Mouse (Mus musculus) cerebellum, postnatal 10 days (tissue): ENCODE measurements around the gene Prr18.

Experiments used
- DNase-seq, 2 experiments: peaks; one replicate each; pipeline ENCODE4 v3.0.0; 2021; ENCODE audit warnings: mixed read lengths in 2 of 2

Gene Prr18

DNA sequence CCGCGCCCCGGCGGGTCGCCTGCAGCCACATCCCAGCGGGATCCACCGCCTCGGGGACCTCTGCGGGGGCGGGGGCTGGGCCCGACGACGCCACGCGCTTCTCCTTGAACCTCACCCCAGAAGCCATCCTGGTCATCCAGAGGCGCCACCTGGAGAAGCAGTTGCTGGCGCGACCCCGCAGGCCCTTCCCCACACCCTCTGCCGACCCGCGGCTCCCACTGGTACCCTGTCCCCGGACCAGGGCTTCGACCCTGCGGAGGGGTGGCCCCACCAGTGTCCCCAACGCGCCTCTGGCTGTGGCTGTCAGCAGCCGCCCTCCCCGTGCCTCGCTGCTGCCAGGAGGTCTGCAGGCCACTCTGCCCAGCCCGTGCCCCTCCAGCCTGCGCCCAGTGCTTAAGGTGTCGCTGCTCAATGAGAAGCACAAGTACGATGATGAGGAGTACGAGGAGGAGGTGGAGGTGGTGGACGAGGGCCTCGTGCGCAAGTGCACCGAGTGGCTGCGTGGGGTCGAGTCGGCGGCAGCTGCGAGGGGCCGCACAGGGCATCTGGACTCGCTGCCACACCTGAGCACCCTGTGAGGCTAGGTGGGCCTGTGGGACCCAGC is 4.2 kb downstream of the Prr18 start:
- peak; percentile 36 to 77 for DNase-seq

DNA sequence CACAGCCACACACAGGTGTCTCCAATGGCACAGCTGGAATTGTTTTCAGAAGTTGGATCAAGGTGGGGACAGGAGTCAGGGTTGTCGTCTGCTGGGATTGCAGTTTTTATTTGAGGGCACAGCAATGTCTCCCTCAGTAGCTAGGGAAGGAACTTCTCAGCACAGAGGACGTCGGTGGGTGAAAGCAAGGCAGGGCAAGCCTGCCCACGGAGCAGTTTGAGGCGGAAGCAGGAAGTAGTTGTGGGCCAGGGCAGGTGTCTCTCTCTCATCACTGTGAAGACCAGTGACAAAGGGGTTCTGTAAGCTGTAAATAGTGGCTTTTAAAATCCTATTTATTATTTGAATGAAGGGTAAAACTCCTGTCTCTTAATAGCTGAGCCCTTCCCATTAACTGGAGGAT is 5.4 kb downstream of the Prr18 start:
- DNase-seq: no peak

DNA sequence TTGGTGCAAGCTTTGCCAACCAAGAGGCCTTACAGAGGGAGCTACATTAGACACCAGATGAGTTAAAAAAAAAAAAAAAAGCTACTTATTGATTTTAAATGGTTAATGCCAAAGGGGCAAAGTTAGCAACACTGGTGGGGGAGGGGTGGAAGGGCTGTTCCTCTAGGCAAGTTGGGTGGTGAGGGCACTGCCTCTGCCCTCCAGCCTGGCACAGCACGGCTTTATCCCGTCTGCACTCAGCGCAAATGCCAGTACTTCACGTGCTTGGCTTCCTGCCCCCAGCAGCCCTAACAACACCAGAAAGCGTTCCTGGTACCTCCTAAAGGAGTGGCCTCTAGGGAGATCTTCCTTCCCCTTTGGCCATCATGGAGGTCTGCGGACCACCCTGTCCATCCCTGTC is 6.2 kb downstream of the Prr18 start:
- DNase-seq: peak; percentile 76

DNA sequence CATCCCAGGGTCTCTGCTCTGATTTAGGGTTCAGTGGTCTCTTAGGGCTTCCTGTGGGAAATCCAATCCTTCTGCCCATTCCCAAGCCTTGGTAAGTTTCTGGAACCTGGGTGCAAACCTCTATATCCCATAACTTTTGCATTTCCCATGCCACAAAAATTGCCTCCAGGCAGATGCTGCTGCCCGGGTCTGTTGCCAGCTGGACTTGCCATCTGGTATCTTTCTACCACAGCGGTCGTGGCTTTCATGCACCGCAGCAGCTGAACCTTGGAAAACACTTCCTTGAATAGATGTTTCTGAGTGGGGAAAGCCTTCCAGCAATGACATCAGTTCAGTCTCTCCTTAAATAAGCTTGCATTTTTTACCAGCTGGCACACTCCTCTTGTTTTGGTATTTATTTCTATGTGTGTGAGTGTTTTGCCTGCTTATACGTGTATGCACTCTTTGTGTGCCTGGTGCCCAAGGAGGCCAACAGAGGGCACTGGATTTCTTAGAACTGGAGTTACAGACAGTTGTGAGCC is 10.6 kb downstream of the Prr18 start:
- peak; percentile 61 for DNase-seq

DNA sequence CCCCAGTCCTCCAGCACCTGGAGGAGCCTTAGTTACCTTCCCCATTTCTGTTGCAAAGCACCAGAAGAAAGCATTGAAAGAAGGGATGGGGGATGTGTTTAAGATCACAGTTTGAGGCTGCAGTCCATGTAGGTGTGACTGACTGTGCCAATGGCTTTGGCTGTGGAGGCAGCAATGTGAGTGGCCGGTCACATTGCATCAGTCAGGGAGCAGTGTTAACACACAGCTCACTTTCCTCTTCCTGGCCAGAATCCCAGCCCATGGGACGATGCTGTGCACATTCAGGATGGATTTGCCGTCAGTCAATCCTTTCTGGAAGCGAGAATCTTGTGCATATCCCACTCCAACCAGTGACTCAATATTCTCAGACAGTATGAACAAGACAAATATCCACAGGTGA is 11.7 kb downstream of the Prr18 start:
- no peak for DNase-seq

DNA sequence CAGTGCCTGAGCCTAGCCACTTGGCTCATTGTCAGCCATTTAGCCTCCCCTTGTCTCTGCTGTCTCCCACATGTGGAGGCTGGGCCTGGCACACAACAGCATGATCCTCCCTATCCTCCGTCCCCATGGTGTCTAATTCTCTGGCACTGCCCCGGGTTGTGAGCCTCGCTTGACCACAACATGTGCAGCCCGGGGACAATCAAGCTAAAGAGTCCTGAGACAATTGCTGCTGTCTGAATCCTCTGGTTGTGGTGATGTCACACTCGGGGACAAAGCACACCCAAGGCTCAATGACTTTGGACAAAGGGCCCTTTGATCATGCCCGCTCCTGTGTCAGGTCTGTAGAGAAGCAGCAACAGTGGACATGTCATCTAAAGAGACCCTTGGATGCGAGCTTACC is 13.8 kb downstream of the Prr18 start:
- DNase-seq: no peak

DNA sequence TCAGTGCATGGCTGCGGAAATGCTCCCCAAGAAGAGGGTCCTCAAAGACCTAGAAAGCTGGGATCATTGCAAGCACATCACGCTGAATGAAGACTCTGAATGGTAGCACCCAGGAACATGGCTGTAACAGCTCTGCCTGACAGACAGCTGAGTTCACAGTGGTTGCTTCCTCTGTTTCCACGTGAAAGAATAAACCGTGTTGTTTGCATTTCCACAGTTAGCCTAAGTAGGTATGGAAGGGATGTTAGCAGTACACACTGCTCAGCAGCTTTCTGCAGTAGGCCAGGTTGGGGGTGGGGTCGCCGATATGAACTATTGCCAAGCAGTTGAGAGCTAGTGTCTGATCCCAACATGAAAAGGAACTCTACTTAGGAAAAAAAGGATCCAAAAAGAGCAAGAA is 18.4 kb downstream of the Prr18 start, which contains the start of gene T2:
T2 (plus strand) TSS at position 301 of the 400 bp plus-strand sequence.
- DNase-seq: no peak

DNA sequence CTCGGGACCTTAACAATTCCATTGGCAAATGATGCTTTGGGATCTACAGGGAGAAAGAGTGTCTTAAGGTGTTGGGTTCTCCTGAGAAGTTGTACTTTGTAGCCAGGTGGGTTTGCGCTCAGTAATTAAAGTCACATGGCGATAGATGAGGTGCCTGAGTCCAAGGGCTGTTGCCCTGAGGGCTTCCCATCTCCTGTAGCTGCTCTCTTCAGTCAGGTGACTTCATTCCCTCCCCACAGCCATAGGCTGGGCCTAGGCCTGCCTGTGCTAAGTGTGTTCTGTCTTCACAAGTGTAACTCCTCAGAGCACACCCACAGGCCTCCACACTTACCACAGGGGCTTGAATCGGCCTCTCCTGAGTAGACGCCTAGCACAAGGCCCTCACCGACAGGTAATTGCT is 20.2 kb downstream of the Prr18 start:
- no peak for DNase-seq

DNA sequence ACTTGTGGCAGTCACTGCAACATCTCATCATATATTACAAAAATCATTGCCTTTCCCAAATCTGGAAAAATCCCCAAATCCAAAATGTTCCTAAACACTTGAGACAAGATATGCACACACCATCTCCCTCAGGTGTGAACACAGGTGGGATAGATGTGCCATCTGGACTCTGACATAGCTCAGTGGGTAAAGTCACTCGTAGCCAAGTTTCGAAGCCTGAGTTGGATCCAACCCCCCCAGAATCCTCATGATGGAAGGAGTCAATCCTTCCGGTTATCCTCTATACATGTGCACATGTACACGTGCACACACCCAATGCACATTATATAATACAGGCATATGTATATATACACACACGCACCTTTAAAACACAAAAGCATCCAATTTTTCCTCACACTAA is 23.6 kb downstream of the Prr18 start:
- peak; percentile 55 to 59 for DNase-seq

DNA sequence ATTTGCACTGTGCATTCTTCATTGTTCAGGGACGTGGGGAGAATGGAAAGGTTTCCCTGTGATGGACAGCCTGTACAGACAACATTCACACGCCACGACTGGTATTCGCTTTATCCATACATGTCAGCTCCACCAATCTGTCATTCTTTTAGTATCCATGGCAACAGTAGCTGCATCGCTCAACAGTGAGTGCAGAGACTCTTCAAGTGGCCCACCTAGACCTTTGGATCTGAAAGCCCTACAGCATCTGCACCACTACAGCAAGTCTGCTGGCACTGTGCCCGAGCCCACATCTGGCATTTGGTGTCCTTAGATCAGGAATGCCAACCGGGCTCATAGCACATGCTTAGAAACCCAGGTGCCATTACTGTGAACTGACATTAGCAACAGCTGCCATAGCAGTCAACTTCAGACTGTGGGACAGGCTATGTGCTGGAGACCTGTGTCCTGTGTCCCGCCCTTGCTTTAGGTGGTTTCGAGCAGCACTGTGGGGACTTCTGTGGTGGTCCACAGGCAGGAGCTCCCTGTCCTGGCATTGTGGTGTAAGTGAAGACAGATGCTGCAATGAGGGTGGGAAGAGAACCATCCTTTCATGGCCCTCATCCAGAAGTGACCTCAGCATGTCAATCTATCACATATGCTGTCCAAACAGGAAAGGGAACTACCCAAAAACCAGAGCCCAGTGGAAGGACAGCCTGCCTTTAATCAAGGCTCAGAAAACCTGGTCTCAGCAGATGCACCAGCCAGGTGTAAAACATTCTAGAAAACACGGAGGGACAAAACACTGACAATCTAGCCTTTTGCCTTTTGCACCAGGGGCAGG is 24.2 kb downstream of the Prr18 start:
- DNase-seq: peak in 1 of 2 experiments; percentile 52

DNA sequence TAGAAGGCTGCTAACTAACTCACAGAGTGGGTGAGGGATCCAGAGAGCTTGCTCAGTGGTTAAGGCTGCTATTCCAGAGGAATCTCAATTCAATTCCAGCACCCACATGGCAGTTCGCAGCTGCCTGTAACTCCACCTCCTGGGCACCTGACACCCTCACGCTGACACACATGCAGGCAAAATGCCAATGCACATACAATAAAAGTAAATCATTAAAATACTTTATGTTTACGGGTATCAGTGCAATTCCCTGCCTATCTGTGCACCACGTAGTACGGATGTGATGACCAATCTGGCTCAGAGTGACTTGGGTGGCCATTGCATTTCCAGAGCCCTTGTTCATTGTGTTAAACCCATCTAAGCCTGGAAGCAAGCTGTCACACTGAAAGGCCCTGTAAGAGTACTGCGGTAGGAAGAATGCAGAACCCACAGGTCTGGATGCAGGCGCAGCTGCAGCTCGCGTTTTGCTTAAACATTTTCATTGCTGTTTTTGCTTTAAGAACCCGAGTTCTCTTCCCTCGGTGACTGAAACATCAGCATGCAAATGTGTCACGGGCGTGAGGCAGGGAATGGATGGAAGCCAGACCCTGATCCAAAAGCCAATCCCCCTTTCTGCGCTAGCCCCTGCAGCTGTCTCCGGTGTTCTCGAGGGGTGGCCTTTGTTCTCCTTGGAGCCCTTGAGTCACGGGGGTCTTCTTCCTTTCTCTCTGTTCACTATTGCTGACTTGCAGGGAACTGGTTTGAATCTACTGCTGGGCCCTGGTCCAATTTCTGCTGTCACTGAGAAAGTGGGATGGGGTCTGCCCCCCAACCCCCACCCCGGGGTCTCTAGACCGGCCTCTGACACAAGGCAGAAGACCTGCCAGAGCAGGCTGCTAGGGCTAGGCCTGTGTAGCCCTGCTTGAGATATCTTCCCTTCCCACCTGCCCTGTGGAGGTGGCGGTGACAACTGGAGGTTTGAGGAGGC is 30.5 kb downstream of the Prr18 start:
- peak; percentile 79 to 81 for DNase-seq

DNA sequence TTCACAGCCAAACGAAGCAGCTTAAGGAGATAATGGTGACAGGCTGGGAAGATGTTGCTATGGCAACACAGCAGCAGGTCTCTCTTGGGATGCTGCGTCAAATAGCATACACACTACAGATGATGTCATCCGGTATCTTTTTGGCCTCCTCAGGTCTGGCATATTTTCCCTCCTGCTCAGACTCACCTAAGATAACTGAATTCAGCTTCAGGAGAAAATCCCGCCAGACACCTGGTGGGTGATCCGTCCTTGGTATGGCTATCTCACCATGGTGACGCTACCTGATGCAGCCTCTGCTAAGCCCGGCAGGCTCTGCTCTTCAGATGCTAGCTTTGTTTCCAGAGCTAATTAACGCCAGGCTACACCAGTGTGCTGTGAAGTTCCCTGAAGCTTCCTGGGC is 31.3 kb downstream of the Prr18 start:
- DNase-seq: peak; percentile 87 to 88

DNA sequence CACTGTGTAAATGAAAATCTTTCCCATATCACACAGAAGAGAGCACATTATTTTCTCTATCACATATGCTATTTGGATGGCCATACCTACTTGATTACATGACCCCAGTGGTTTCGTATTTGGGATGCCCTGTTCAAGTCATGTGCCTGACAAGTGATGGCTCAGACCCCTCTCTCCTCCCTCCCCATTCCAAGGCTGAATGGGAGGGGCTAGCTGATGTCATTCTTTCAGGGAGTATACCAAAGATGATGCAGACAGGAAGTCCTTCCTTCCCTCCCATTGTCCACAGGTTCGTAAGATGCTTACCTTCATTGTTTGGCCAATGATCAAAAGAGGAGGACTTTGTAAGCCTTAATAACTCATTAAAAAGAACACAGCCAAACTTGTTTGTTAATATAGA is 31.9 kb downstream of the Prr18 start:
- DNase-seq: peak; percentile 53 to 57

DNA sequence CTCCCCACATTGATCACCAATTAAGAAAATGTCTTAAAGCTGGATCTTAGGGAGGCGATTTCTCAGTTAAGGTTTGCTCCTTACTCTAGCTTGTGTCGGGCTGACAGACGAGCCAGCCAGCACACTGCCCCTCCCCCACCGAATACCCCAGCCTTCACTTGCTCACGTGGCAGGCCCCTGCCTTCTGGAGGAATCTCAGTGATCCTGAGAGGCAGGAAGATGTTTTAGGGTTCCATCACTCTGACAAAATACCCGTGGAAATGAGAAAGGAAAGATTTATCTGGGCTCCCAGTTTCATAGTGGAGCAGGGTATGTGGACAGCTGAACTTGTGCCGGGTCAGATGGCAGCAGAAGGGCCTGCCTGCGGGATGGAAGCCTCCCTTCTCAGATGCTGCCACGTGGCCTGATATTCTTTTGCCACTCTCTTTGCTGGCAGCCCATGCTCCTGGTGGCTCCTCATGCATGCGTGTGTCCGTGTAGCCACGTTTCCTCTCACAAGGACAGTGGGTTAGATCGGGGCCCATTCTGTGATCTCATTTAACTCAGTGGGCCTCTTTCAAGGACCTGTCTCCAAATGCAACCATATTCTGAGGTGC is 33.5 kb downstream of the Prr18 start:
- peak; percentile 78 to 83 for DNase-seq

DNA sequence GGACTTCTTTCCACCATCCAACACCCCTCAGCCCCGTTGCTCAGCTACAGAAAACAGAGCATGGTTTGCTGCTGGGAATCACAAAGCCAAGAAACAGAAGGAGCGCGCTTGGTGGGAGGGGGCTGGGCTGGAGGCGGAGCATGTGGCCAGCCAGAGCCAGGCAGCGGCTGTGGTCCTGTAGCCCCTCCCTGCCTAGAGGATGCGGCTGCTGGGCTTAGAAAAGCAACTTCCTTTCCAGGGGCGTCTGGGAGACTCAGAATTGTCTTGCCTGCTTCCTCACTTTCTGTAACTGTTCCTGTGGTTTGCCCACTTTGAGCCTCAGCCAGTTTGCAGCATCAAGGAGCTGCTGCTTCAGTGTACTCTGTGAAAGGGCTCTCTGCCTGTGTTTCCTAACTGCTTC is 34.6 kb downstream of the Prr18 start:
- peak; percentile 91 to 95 for DNase-seq

DNA sequence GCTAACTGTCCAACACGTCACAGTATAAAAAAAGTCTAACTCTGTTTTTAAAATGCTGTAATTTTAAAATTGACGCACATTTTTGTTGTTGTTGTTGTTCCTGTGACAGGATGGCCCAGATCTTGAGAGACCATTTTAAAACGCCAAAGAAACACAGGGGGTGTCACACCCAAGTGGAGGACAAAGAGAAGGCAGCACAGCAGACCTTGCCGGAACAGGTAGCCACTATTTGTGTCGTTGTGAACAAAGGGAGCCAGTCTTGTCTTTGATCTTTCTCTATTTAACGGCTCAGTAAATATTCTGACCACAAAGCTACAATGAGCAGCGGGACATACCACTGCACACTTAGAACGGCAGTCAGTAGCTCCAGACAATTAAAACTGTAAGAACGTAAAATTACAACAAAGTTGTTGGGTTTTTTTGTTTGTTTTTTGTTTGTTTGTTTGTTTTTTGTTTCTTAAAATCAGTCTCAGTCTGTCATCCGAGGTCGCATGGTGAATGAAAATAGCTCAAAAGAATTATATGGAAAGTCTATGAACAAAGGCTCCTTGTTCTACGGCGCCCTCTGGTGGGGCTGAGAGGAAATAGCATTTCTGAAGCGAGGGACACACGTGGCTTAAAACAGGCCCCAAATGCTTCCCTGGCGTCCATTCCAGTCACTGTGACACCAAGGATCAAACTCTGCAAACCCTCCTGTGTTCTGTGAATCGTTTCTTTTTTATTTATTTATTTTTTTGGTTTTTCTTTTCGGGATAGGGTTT is 35.2 kb downstream of the Prr18 start:
- DNase-seq: peak; percentile 93

DNA sequence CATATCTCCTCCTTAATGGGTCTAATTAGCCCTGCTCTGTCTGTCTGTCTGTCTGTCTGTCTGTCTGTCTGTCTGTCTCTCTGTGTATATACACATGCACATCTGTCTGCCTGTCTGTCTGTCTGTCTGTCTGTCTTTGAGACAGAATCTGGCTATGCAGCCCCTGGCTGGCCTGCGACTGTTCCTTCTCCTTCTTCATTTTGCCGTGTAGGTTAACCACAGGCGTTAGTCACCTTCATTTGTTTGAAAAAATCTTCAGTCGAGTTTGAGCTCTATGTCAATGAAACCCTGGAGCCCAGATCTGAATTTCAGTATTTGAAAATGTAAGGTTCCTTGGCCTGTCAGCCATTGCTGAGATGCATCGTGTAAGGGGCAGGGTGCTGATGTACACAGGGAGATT is 40.0 kb downstream of the Prr18 start:
- DNase-seq: no peak

DNA sequence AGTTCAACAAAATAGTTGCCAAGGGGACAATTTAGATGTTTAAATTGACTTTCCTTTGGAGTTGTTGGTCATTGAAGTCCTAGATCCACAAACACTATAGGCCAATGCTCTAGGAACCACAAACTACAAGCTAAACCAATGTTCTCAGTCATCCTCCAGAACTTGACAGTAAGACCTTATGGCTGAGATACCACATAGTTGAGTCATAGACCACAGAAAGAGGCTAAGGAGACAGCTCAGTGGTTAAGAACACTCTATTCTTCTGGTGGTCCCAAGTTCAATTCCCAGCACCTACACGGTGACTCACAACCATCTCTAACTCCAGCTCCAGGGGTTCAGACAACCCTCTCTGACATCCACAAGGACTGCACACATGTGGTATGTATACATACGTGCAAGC is 48.2 kb downstream of the Prr18 start:
- DNase-seq: no peak

DNA sequence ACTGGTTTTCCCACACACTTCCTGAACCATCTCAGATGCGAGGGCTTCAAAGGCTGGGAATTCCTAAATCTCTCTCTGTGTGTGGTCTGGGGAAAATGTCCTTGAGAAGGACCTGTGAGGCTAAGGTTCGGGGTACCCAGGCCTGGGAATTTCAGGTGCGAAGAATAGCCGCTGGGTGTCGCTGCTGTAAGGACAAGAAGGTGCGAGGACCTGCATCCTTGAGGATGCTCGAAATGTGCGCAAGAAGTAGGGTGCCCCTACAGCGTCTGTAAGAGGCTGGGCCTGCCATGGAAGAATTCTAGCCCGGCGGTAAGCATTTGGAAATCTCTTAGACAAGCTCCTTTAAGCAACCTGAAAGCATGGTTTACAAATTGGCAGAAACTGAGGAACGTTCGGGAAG is 51.2 kb downstream of the Prr18 start:
- DNase-seq: peak; percentile 83 to 85

DNA sequence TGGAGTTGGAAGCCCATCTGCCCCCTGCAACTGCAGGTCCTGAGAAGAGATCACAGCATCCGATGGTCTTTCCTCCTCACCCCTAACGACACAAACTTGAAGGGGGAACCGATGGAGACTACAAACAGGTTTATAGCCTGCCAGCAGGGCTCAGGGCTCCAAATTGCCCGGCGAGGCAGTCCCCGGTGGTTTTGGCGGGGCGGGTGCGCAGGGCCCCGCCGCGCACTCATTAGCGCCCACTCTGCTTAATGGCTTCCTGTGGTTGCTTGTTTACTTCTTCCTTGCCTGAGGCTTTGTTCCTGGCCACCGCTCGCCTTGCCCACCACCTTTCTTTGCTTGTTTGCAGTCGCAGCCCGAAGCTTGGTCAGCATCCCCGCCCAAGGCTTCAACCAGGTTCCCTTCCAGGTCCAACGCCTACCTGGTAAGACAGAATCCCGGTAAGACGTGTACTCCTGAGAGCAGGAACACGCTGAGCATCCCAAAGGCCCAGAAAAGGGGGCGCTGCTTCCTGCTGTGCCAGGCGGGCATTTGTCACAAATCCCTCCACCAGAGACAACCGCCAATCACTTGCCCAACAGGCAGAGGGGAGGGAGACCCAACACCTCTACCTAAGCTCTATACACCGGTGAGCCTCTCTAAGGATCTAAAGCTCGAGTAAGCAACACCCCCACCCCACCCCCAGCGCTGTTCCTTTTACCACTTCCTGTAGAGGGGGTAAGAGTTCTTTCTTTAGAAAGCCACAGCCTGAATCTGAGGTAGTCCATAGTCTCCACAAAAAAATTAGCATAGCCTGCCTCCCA is 51.9 kb downstream of the Prr18 start:
- no peak for DNase-seq

DNA sequence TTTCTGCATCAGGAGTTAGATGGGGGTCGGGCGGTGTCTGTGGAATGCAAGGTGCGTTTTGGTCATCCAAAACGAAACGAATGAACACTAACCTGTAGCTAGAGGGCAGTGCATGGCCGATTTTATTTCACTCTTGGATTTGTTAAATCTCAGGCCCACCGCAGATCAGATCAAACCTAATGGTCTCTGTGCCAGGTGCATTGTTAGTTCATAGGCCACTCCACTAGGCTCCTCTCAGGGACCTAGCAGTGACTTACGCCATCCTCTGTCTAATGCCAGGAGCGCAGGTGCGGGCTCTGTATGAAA is 52.5 kb downstream of the Prr18 start:
- DNase-seq: no peak
